Mouse (Mus musculus) spleen, postnatal 10 days (tissue): ENCODE measurements around the gene Nup160.

ENCODE experiments used
- DNase-seq, 2 experiments: peaks; one replicate each; pipeline ENCODE4 v3.0.0; 2021 to 2022; ENCODE audit warnings: low spot score in 2 of 2

The Nup160 gene

DNA sequence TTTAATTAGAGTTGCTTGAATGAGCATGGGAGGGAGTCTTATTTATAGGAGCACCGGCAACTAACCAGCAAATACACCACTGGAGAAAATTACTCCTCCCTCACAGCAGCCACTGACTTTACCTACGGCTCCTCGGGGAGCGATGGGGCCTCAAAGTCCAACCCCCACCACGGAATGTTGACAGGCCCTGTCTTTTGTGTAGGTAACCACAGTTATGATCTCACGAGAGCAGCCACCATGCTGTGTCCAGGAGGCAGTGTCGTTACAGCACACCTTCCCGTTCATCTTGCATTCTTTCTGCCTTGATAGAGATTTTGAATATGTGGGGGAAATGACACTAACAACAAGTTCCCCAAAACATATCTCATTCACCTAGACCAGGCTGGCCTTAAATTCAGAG is at the start of gene Nup160:
Gene Nup160, plus strand, starts transcription at position 209 of the 400 bp plus-strand sequence.
- no peak for DNase-seq

DNA sequence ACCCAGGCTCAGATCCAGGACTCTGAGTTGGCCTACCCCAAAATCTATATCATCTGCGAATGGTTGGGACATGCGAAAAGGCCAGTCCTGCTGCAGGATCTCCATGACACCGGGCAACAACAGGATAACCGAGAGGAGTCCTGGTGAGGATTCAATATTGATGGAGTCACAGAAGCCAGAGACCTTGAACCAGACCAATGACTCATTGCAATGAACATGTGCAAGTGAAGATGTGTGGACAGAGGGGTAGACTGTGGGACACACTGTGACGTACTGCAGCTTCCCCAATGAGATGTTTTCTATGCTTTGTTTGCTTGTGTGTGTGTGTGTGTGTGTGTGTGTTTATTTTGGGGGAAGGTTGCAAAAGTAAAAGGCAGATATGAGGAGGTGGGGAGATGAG is 48.8 kb upstream of the Nup160 start:
- DNase-seq = no peak

DNA sequence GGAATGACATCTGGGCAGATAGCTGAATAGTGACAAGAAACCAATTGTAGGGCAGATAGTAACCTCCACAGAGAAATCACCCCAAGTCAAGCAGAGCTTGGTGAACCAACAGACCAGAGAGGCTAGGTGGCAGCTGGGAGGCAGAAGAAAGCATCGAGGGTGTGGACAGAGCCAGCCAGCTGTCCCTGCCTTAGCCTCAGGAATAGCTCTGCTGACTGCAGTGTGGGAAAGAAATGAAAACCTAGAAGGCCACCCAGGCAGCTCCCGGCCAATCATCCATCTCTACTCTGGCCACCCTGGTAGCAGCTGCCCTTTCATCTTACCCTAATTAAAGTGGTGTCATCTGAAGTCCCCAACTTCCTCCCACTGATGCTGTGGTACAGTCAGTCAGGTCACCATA is 47.5 kb upstream of the Nup160 start:
- DNase-seq = no peak

DNA sequence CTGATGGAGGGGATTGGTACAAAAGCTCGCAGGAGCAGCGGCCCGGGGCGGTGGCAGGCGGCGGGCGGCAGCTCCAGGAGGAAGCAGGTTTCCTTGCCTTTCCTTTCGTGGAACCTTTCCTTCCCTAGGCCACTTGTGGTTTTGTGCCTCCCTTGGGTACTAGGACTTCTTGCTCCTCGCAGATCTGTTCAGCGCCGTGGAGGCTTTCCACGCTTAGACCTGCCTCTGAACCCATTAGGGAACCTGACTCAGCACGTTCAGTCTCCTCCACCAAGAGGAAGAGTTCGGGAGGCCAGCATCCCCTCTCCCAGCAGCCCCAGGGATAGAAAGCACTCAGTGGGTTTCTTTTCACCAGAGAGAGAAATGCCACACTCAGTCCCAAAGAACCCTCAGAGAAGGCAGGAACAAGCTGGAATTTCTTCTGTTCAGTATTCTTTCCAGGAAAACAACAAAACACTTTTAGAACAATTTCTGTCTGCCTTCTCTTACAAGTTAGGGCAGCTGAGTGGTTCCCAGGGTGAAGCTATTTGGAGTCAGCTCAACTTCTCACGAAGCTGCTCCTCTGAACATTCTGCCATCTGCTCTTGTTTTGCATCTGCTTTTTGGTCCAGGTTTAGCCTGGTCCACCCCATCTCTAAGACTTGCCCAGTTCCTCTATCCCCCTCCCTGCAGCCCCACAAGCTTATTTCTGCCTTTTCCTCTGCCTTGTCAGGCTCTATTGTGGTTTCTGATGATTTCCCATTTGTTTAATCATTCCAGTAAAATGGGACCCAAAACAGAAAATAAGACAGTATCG is 44.9 kb upstream of the Nup160 start:
- no peak for DNase-seq

DNA sequence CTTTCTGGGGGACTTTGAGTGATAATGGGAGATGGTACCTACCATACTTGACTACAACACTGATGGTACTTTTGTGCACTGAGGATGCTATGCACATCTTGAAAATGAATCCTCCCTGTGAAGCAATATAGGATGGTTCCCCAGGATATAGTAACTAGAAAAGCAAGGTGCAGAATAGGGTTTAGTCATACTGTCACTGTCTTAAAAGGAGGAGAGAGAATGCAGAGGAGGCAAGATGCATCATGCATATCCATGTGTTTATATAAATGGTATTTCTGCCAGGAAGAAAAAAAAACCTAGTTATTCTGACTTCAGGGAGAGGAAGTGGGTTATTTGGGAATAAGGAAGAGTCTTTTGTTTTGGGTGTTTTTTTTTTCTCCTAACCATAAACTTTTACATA is 42.3 kb upstream of the Nup160 start:
- no peak for DNase-seq

DNA sequence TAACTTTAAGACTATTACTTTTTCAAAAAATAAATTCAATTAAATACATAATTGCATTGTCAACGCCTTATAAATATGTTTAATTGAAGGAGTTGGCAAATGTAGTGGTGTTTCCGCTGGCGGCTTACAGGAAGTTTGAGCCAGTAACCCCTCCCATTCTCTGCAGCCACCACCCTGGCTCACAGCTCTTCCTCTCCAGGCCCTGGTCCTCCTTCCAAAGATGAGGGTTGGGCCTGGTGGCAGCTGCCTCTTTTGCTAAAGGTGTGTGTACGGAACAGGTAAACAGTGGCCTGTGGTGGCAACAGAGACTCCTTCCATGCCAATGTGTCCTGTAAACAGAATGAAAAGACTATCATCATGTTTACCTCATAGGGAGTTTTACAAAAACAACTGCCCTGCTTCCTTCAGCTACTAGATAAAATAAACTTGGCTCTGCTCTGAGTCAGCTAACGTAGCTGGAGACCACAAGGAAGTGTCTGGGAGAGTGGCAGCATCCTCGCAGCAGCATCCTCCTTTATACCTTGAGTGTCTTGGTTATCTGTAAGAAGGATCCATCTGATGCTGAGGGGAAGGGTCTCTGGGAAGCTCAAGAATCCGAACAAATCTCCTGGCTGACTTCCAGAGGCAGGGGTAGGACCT is 41.8 kb upstream of the Nup160 start:
- peak in 1 of 2 experiments; percentile 36 for DNase-seq

DNA sequence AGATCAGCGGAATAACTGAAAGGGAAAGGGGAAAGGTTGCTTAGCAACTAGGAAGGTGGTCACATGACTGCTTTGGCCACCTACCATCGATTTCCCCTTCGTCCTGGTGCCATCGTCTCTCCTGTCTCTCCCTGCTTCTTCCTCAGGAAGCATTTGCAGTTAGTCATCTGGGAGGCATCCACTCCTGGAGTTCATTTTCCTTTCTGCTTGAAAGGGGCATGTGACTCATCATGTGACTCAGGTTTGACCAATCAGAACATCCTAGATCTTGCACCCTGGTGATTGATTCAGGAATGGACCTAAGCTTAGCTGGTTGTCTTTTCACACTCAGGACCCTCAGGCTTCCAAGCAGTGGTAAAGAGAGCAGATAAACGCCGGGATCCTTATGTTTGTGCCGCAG is 40.2 kb upstream of the Nup160 start:
- DNase-seq = no peak

DNA sequence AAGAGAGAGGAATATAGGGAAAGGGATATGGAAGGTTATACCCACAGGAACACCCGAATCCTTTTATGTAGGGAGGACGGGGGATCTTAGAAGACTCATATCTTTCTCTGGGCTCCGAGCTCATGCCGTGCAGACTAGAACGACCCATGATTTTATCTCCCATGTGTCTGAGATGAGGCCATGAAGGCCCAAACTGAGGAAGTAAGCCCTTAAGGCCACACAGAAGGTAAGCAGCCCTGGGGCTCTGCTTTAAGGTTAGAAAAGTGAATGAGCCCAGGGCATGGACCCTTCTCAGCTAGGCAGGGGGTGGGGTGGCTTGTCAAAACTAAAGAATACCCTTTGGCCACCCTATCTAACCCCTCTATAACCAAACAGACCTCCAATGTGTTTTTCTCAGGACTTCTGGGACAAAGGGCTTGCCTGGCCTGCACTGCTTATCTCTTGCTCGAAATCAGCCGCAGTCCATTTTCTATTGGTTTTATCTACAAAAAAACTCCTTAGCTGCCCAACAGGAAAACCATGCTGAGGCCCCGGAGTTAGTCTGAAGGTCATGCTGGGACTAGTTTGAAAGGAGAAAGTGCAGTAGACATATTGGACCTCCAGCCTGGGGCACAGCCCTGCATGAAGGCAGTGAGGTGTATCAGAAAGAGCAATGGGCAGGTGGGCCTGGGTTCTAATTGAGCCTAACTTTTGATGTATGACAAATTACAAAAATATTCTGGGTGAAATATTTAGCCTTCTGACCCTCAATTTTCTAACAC is 37.8 kb upstream of the Nup160 start:
- no peak for DNase-seq

DNA sequence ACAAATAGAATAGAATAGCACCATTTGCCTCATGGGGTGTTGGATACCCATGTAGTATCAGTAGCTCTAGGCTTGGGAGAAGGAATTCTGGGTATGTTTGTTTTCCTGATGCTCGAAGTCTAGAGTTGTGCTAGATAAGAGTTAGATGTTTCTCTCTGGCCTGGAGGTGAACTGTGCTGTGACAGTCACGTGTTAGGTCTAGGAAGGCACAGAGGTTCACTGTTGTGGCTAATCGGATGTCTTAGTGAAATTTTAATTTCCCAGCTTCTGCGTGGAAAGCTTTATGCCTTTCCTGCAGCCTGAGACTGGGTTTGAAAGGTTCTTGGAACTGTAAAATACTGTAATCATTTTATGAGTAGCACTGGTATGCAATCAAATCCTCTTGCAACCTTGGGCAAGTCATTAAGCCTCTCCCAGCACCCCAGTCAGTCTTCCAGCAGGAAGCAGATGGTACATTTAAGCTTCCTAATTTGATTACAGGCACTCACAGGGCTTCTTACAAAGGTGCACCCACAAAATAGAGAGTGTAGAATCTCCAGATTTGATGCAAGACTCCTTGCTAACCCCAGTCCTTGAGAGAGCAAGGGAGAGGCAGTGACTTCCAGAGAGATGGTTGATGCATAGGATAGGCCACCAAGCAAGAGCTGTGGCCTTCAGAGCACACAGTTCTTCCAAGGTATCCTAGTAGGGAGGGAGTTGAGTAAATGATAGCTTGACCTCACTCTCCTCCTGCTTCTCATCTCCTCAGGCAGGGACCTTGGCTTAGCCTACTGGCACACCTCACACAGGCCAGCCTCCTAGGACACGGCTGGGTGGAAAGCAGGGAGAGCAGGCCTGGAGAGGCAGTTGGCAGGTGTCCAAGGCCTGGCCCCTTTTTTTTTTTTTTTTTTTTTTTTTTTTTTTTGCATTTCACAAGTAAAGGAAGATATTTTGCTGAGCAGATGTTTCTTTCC is 37.0 kb upstream of the Nup160 start:
- no peak for DNase-seq

DNA sequence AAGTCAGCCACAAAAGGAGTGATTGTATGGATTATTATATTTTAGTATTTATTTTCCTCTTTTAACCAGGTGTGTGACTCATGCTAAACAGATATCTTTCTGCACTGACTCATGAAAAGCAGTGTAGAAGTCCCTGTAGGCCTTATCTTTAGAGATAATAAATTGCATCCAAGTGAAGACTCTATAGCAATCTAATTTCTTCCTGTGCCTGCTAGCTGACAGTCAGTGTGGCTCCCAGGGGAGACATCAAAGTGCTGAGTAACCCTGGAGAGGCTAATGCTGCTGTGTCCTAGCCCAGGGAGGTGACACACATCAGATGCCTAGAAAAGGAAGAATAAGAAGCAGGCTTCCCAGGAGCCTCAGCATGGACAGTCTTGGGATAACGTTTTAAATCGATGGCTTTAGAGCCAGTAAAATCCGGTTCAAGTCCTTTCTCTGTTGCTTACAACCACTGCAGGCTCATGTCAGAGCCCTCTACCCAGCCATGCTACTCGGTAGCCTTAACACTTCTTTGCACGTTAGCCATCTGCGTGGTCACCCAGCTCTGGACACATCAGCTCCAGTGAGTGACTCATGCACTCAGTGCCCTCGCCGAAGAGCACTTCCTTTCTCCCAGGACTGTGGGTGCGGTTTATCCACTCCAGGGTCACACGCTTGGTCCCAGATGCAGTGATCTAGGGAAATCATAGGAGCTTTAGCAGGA is 35.9 kb upstream of the Nup160 start:
- no peak for DNase-seq

DNA sequence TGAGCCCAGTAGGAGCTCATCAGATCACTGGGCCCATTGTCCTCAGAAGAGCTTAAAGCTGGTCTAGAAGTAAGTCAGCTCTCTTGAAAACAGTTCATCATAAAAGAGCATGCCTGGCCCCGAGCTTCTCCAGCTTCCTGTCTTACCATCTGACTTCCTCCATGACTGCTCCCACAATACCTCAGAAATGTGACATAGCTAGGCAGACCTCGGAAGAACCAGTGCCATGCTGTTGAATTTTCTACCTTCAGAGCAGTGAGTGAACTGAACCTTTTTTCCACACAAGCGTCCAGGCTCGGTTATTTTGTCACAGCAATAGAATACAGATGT is 35.3 kb upstream of the Nup160 start:
- DNase-seq = no peak

DNA sequence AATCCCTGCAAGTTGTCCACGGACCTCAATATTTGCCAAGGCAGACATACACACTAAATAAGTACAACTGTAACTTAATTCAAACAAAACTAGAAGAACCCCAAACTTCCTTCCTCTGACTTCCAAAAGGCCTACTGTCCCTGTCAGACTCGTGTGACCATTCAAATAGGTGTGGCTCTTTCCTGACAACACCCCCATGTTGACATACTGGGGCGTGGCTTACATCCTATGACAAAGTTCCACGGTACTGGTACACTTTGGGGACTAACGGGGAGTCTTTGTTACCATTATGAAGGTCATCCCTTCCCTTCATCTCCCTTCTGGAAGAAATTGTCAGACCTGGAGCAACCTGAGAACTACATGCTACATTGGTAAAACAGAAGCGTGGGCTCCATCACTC is 29.9 kb upstream of the Nup160 start:
- no peak for DNase-seq

DNA sequence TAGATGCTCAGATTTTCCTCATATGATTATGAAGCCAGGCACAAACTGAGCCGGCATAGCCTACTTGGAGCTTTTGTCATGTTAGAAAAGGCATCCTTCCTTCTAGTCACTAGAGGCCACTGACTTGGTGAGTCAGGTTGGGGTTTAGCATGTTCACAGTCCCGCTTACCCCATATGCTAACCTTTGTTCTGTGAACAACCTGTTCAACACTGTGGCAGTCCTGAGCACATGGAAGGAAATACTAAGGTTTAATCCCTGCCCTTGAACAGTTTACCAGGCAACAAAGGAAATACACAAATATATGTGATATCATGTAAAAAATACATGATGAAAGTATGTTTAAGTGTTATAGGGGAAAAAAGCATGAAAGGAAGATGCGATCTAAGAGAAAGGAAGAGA is 27.6 kb upstream of the Nup160 start:
- no peak for DNase-seq

DNA sequence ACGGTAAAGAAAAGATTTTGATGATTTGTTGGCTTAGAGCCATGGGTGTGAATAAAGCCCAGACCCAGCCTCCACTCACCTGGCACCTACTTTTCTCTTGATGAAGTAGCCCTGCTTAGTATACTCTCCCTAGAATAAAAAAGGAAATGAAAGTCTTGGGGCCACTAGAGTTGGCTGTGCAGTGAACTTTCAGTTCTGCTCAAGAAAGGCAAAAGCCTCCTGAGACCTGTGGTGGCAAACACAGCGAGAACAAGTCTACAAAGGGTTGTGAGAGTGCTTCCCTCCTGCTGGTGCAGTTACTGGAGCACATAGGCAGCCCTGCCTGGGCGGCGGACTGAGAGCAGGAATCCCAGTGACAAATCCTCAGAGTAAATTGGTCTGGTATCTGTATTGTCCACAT is 27.1 kb upstream of the Nup160 start:
- peak in 1 of 2 experiments; percentile 62 for DNase-seq

DNA sequence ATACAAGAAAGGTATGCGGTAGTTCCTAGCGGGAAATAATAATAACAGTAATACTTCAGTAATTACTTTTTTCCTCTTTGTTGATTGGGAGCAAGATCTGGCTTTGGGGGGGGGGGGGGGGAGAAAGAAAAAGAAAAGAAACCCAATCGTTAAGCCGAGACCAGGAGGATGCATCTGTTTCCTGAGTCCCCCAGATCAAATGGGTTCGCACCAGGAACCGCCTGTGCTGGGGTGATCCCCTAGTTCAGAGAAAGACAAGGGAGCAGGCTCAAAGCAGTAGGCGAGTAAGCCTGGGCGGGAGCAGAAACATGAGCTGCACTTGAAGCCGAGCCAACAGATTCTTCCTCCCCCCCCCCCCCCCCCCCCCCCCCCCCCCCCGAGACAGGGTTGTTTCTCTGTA is 24.9 kb upstream of the Nup160 start:
- DNase-seq = no peak

DNA sequence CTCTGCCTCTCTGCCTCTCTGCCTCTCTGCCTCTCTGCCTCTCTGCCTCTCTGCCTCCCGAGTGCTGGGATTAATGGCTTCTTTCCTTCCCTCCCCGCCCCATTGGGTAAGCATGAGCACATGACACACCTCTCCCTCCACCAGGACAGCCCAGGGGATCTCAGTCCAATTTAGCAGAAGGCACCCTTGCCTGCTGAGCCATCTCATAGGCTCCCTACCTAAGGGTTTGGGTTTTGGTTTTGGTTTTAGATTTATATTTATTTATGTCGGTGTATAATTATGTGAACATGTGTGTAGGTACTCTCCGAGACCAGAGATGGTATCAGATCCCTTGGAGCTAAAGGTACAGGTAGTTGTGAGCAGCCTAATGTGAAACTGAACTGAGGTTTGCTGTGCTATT is 24.0 kb upstream of the Nup160 start:
- DNase-seq = no peak

DNA sequence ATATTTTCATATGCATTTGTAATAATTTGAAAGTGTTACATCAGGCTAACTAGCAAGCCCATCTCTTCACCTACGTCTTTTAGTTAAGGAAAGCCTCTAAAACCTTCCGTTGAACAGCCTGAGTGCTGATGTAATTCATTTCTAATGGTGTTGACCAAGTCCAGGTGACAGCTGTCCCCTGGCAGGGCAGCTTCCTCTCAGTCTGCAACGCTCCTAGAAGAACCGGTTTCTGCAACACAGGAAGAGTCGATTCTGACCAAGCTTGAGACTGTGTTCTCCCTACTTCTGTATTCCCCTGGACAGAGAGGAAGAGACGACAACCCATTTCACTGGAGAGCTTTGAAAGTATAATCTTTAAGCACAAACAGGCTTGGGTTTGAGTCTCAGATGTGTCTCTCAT is 21.6 kb upstream of the Nup160 start:
- DNase-seq = no peak

DNA sequence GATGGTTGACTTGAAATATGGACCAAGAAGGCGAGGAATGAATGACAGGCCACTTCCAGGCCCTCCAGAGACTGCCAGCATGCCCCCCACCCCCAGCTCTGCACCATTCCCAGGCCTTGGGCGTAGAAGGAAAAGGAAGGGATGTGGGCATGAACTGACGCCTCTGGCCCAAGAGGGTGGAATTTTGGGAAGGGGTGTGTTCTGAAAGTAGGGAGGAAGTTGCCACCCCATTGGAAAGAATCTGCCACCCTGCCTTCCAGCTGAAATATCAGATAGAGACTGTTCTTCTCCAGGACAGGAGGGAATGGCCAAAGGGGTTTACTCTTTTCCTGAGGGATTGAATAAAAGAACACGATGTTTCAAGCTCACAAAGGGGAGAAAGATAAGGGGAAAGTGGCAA is 18.4 kb upstream of the Nup160 start:
- DNase-seq = no peak

DNA sequence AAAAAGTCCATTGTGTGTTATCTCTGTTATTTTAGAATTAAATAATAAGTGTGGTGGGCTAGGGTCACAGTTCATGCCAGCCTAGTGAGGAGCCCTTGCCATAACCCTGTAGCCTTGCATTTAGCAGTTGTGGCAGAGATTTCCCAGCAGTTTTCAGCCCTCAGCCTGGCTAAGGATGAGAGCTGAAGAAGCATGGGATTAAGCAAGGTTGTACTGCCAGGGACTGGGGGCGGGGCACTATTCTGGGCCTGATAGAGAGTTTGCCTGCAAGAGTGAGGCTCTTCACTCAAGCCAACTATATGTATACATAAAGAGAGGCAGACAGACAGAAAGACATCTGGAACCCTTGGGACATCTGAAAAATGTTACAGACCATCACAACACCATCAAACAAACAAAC is 18.0 kb upstream of the Nup160 start:
- no peak for DNase-seq

DNA sequence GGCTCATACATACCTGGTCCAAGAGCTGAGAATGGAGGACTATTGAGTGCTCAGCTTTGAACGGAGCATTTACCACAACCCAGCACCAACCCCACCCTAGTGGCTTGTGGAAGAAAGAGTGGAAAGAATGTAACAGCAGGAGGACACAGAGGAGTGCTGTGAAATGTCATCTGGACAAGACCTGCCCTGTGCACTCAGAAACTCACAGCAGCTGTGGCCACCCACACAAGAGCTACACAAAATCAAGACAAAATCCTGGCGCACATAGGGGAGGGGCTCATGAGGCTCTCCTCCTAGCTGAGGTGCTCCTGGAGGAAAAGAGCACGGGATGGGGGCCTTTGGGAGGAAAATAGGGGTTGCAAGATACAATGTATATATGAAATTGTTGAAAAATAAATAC is 17.4 kb upstream of the Nup160 start:
- no peak for DNase-seq

DNA sequence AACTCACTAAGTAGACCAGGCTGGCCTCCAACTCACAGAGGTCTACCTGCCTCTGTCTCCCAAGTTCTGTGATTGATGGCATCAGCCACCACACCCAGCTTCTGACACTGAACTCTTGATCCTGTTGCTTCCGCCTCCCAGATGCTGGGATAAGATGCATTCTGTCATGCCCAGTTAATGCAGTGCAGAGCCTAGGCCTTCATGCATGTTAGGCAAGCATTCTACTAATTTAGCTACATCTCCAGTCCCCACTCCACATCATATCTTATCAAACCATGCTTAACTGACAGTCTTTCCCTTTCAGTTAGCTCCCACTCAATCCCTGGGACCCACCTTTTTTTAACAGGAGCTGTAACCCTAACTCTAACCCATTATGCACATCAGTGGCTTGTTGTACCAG is 16.1 kb upstream of the Nup160 start:
- no peak for DNase-seq
